Mouse (Mus musculus) central nervous system, embryonic 11.5 days (tissue): Measurements from ENCODE around the gene Eif1. TPM values are rescaled to one million over a fixed set of nuclear protein-coding genes. Genes with fewer than 3 reads are reported as not detected.

Source experiments
- polyA plus RNA-seq: library from polyadenylated mRNA; depleted of rRNA; stranded (reverse); fragments of >200 nt; gene quantifications from 2 replicates; pipeline ENCODE4 v1.2.3, GENCODE M21; 2012; rRNA removed

Eif1 gene
- 215 and 452 TPM in 2 replicates for polyA plus RNA-seq

DNA sequence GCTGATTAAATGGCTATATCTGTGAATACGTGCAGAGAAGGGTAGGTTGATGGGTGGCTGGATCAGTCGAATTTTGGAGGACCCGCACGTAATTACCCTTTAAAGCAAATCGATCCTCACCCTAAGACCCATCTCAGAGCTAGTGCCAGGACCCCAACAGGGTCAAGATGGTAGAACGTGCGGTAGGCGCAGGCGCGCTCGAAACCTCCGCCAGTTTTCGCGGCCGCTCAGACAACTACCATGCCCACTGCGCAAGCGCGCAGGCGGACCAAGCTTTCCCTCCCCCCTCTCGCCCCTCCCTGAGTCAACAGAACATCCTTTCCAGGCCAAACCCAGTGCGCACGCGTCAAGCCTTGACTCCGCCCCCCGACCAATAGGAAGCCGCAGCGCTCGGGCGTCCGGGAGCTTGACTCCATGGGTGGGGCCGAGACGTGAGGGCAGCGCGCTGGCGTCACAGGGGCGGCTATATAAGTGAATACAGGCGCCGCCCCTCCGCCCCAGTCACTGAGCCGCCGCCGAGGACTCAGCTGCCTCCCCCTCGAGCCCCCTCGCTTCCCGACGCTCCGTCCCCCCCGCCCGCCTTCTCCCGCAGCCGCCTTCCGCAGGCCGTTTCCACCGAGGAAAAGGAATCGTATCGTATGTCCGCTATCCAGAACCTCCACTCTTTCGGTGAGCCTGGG lies at the start of gene Eif1:
Eif1 (plus strand) TSS at position 394 of the 680 bp plus-strand sequence.

DNA sequence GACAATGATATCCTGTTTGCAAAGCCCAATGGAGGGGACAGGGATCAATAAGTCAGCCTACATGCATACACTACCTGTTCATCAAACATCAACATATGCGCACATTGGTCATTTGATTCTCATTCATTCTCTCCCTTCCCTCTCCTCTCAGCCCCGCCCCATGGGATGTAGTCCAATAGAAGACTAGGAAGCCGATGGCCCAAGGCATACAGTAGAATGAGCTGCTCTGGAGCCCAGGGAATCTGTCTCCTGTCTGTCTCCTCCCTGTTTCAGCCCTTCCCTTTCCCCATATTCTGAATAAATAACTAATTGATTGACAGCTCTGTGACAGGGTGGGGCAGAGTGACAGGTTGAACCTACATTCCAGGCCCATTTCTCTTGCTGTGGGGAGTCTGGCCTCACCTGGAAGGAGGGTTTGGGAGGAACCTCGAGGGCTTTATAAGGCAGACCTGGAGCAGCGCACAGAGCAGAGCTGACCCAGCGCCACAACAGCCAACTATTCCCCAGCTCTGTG lies 14.3 kb downstream of the Eif1 start, which contains the start of gene Gast:
Gast (plus strand) TSS at position 464 of the 514 bp plus-strand sequence.

DNA sequence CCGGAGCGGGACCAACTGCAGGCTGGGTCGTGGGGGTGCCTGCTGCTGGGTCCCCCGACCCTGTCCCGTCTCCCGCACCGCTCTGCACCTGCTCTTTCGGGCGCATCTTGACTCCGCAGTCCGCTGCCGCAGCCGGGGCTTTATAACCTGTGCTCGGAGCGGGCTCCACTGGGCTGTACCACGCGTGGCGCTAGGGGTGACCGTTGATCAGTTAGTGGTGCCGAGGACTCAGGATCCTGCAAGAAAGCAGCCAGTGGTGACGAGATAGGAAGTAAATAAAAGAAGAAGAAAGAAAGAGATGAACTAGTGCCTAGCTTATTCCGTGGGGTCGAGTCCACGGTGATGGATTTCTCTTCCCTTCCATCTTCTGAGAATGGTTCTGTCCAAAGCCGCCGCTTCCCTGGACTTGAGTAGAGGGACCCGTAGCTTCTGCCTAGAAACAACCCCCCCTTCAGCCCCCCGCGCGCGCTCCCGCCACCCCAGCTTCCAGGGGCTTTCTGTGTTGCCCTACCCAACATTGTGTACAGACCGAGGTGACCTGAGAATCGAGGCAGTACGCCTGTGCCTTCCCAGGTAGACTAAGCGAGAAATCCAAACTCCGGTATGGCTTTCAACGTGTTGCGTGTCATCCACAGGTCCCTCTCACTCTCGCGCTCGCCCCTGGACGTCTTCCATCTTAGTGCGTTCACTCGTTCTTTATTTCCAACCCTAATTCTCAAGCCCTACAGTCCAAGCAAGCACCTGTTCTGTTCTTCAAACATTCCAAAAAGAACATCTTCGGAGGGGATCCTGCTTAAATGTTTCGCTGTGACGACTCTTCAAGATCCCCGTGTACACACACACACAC lies 36.5 kb downstream of the Eif1 start, which contains the start of gene Hap1:
Hap1 (minus strand) TSS at position 157 of the 847 bp plus-strand sequence.

Other genes with a start within 250 kb of the Eif1 start
- gene Krt32, start 231.7 kb upstream of the Eif1 start, polyA plus RNA-seq: not detected in 2 replicates
- gene Krt35, start 223.6 kb upstream of the Eif1 start, polyA plus RNA-seq: 0.04 TPM in 1 of 2 replicates, not detected in the other
- gene Krt36, start 214.3 kb upstream of the Eif1 start, polyA plus RNA-seq: 0.05 TPM in 1 of 2 replicates, not detected in the other
- 0.05 and 0.16 TPM in 2 replicates for gene Krt13, start 198.3 kb upstream of the Eif1 start, polyA plus RNA-seq
- gene Krt15, start 184.0 kb upstream of the Eif1 start, polyA plus RNA-seq: 6.1 and 7.9 TPM in 2 replicates
- gene Krt19, start 171.2 kb upstream of the Eif1 start, polyA plus RNA-seq: 8.8 and 9.2 TPM in 2 replicates
- 0.05 and 0.36 TPM in 2 replicates for gene Krt9, start 126.6 kb upstream of the Eif1 start, polyA plus RNA-seq
- 3.2 and 9.1 TPM in 2 replicates for gene Krt14, start 112.3 kb upstream of the Eif1 start, polyA plus RNA-seq
- gene Krt16, start 71.0 kb upstream of the Eif1 start, polyA plus RNA-seq: not detected in 2 replicates
- gene Krt17, start 58.9 kb upstream of the Eif1 start, polyA plus RNA-seq: 0.14 and 0.73 TPM in 2 replicates
- not detected in 2 replicates for gene Krt42, start 50.0 kb upstream of the Eif1 start, polyA plus RNA-seq
- 0.19 TPM in 1 of 2 replicates, not detected in the other for gene Gast, start 14.5 kb downstream of the Eif1 start, polyA plus RNA-seq
- gene Hap1, start 36.2 kb downstream of the Eif1 start, polyA plus RNA-seq: 33.8 and 134 TPM in 2 replicates
- 21.6 and 38.3 TPM in 2 replicates for gene Jup, start 77.9 kb downstream of the Eif1 start, polyA plus RNA-seq
- 16.9 and 31.2 TPM in 2 replicates for gene P3h4, start 95.0 kb downstream of the Eif1 start, polyA plus RNA-seq
- 28.6 and 64.3 TPM in 2 replicates for gene Fkbp10, start 95.8 kb downstream of the Eif1 start, polyA plus RNA-seq
- 71.6 and 105 TPM in 2 replicates for gene Nt5c3b, start 121.9 kb downstream of the Eif1 start, polyA plus RNA-seq
- 0.86 and 1.3 TPM in 2 replicates for gene Klhl10, start 122.0 kb downstream of the Eif1 start, polyA plus RNA-seq
- gene Klhl11, start 152.9 kb downstream of the Eif1 start, polyA plus RNA-seq: 9.5 and 9.8 TPM in 2 replicates
- gene Acly, start 208.1 kb downstream of the Eif1 start, polyA plus RNA-seq: 174 and 188 TPM in 2 replicates
- 1.1 and 1.6 TPM in 2 replicates for gene Ttc25, start 225.7 kb downstream of the Eif1 start, polyA plus RNA-seq